Mouse (Mus musculus) spleen, adult 2 months (tissue): Measurements from ENCODE around the gene Igf2bp1.

Experiments used
- CTCF ChIP-seq: fragments of 200-500 bp; IDR thresholded peaks from 2 replicates; pipeline ENCODE4 v1.5.1; 2011; ENCODE audit warnings: mild to moderate bottlenecking, inconsistent platforms; ENCODE audit not compliant: insufficient read depth, insufficient read length, insufficient replicate concordance; ENCODE audit errors: extremely low read depth
- POLR2A ChIP-seq: fragments of 200-500 bp; IDR thresholded peaks from 2 replicates; pipeline ENCODE4 v1.6.1; 2011; ENCODE audit warnings: low read depth, low read length, inconsistent platforms

GRCm38 (mm10) chr11:96028130-96028529 is 22.4 kb upstream of the Igf2bp1 start:
- TF ChIP-seq CTCF (no peak), POLR2A (no peak)
